Mouse (Mus musculus) monocyte, adult 59 days (primary cell): ENCODE measurements around the gene Dlg3. TPM values are rescaled to one million over a fixed set of nuclear protein-coding genes. Genes with fewer than 3 reads are reported as not detected.

Experiments
- total RNA-seq, 2 experiments: library from RNA; stranded (reverse); gene quantifications; one replicate each; pipeline ENCODE4 v1.2.4; 2023

Gene Dlg3
- 1 to 10 TPM; 1.7 to 2.5 TPM for total RNA-seq

DNA sequence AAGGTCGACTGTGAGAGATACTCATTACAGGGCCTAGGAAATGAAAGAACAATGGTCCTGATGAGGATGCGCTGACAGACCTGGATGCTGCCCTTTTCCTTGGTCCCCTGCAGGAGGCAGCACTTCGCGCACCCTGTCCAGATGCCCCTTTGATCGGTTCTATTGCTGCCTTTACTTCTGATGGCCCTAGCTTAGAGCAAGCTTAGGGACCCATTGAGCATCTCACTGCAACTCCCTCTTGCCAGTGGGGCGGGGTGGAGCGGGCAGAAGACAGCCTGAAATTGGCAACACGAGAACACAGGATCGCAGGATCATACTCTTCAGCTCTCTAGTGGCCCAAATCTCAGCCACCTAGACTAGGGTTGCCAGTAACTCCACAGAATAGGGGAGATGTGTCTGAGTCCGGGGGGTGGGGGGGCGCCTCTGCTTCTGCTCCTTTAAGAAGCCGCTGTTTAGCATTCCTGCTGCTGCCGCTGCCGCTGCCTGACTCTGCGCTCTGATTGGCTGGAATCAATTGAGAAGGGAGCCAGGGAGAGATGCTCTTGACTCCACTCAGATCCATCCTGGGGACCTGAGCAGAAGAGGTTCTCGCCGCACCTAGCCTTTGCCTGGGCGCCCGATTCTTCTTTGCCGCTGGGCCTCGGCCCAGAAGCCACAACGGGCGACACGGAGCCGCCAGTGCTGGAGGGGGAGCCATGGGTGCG is at the start of gene Dlg3:
Gene Dlg3 (plus strand): TSS at position 542 of the 704 bp plus-strand sequence.

DNA sequence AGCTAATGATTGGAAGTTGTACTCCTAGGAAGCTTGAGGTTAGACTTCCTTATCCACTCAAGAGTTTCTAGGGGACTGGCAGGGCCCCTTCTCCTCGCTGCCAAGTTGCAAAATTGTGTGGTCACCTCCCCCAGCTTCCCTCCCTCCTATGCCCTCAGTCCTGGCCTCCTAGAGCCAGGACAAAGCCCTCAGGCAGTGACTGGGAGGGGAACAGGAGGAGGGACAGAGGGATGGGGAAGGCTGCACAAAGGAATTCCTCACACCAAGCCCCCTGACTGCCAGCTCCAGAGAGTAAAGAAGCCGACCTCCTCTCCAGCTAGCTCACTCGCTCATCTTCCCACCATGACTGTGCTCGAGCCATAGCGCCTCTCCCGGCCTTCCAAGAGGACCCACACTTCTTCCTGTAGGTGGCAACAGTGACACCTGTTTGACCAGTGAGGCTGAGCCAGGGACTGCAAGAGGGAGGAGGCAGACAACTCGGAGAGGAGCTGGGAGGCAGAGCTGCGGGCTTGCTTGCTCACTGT is 37.8 kb upstream of the Dlg3 start, which contains the start of gene Gdpd2:
Gene Gdpd2 (plus strand): TSS at position 209 of the 524 bp plus-strand sequence.

Other genes starting within 250 kb of the Dlg3 start
- gene Dgat2l6, start 242.9 kb upstream of the Dlg3 start, total RNA-seq = not detected
- gene Awat1, start 195.5 kb upstream of the Dlg3 start, total RNA-seq = not detected
- not detected for gene P2ry4, start 172.9 kb upstream of the Dlg3 start, total RNA-seq
- not detected for gene Arr3, start 162.2 kb upstream of the Dlg3 start, total RNA-seq
- under 1 TPM; 0.33 to 0.50 TPM for gene Kif4, start 142.0 kb upstream of the Dlg3 start, total RNA-seq
- 10 to 100 TPM; 18.6 to 18.8 TPM for gene Pdzd11, start 141.2 kb upstream of the Dlg3 start, total RNA-seq
- under 1 TPM in 1 of 2 experiments, not detected in 1; 0.18 TPM for gene Gdpd2, start 37.8 kb upstream of the Dlg3 start, total RNA-seq